Mouse (Mus musculus) intestine, postnatal 0 days (tissue): ENCODE measurements at regions not wholly inside any gene's neighbourhood (a gene's known extent, or its start where the extent isn't known, plus 50 kb on each side); places are given as distances from the start of the nearest gene placed in this dataset.

ENCODE experiments used
- ATAC-seq: fragments of 200-750 bp; cut with Nextera tagmentation; 2 replicates; pipeline ENCODE4 v1.8.0; 2017; ENCODE audit warnings: mild to moderate bottlenecking, moderate TSS enrichment, moderate library complexity
- H3K27ac ChIP-seq: fragments of 300-500 bp; sonication (generic); 2 replicates; pipeline ENCODE4 v1.5.1; 2014; ENCODE audit warnings: mild to moderate bottlenecking, low read depth, low read length, moderate library complexity
- H3K27me3 ChIP-seq: fragments of 300-500 bp; sonication (generic); replicated peaks from 2 replicates; pipeline ENCODE4 v1.6.1; 2014; ENCODE audit warnings: low read length, mixed read lengths; ENCODE audit not compliant: control insufficient read depth, insufficient read depth
- H3K36me3 ChIP-seq: fragments of 300-500 bp; sonication (generic); 2 replicates; pipeline ENCODE4 v1.6.1; 2014; ENCODE audit warnings: mild to moderate bottlenecking, moderate library complexity; ENCODE audit not compliant: control insufficient read depth, insufficient read depth
- H3K4me1 ChIP-seq: fragments of 300-500 bp; sonication (generic); replicated peaks from 2 replicates; pipeline ENCODE4 v1.6.1; 2014; ENCODE audit warnings: antibody characterized with exemption, low read length, mixed read lengths; ENCODE audit not compliant: control insufficient read depth, insufficient read depth
- H3K4me2 ChIP-seq: fragments of 300-500 bp; sonication (generic); replicated peaks from 2 replicates; pipeline ENCODE4 v1.6.1; 2014; ENCODE audit warnings: low read depth, mild to moderate bottlenecking, moderate library complexity
- H3K4me3 ChIP-seq: fragments of 300-500 bp; sonication (generic); 2 replicates; pipeline ENCODE4 v1.5.1; 2014; ENCODE audit warnings: low read depth, low read length
- H3K9ac ChIP-seq: fragments of 300-500 bp; sonication (generic); 2 replicates; pipeline ENCODE4 v1.6.1; 2014; ENCODE audit warnings: mild to moderate bottlenecking, low read depth, low read length
- H3K9me3 ChIP-seq: fragments of 300-500 bp; sonication (generic); 2 replicates; pipeline ENCODE4 v1.6.1; 2016; ENCODE audit warnings: mixed run types; ENCODE audit not compliant: control insufficient read depth
- CTCF ChIP-seq: sonication (generic); IDR thresholded peaks from 2 replicates; pipeline ENCODE4 v1.5.1; 2016; ENCODE audit warnings: low read depth, mild to moderate bottlenecking, control low read depth, antibody characterized with exemption, moderate library complexity
- WGBS: fragments of 180-500 bp; shearing (Covaris S2); extraction: QIAGEN DNeasy Blood & Tissue Kit; methylation state at CpG from one replicate; pipeline ENCODE4 v1.1.7; 2014; 5-methylcytosine and 5-hydroxymethylcytosine counted together

GRCm38 (mm10) chr10:23010715-23011114 is 190.7 kb upstream of the Tcf21 start:
- Histone ChIP-seq H3K36me3 (no peaks in the 10 kb centered on the region), H3K9me3 (no peaks in the 10 kb centered on the region), H3K27me3 (no peaks in the 10 kb centered on the region), H3K27ac (no peak overlapping the region), H3K9ac (no peak overlapping the region), H3K4me1 (no peaks in the 10 kb centered on the region), H3K4me3 (no peak overlapping the region), H3K4me2 (no peak overlapping the region)
- TF ChIP-seq CTCF = no peak
- no peak for ATAC-seq
- 55% methylated on average over 4 of the region's 4 CpGs for WGBS

GRCm38 (mm10) chr10:23010201-23010600 is 190.2 kb upstream of the Tcf21 start:
- Histone ChIP-seq H3K4me3 (no peak overlapping the region), H3K27me3 (no peaks in the 10 kb centered on the region), H3K4me1 (no peaks in the 10 kb centered on the region), H3K4me2 (no peak overlapping the region), H3K9me3 (no peaks in the 10 kb centered on the region), H3K9ac (no peak overlapping the region), H3K36me3 (no peaks in the 10 kb centered on the region), H3K27ac (no peak overlapping the region)
- WGBS = 35% methylated on average over 2 of the region's 2 CpGs
- TF ChIP-seq CTCF = no peak
- ATAC-seq = no peak

- H3K4me3 ChIP-seq = no peak overlapping the region
- no peak for TF ChIP-seq CTCF
- H3K4me1 ChIP-seq = no peaks in the 10 kb centered on the region
- H3K9ac ChIP-seq = no peak overlapping the region
- no peak overlapping the region for H3K4me2 ChIP-seq
- H3K36me3 ChIP-seq = no peaks in the 10 kb centered on the region
- no peaks in the 10 kb centered on the region for H3K27me3 ChIP-seq
- no peaks in the 10 kb centered on the region for H3K9me3 ChIP-seq
- ATAC-seq = no peak
- H3K27ac ChIP-seq = no peak overlapping the region
- WGBS = 74% methylated on average over 1 of the region's 1 CpGs
These were observed 184.8 kb upstream of the Tcf21 start for GRCm38 (mm10) chr10:23004768-23005167.

GRCm38 (mm10) chr10:23003686-23004085 is 183.7 kb upstream of the Tcf21 start:
- Histone ChIP-seq H3K9ac (no peak overlapping the region), H3K27me3 (no peaks in the 10 kb centered on the region), H3K36me3 (no peaks in the 10 kb centered on the region), H3K27ac (no peak overlapping the region), H3K4me1 (no peaks in the 10 kb centered on the region), H3K9me3 (no peaks in the 10 kb centered on the region), H3K4me2 (no peak overlapping the region), H3K4me3 (no peak overlapping the region)
- ATAC-seq = no peak
- TF ChIP-seq CTCF = no peak

- Histone ChIP-seq H3K27ac (no peak overlapping the region), H3K27me3 (no peaks in the 10 kb centered on the region), H3K4me2 (no peak overlapping the region), H3K4me1 (no peaks in the 10 kb centered on the region), H3K36me3 (no peaks in the 10 kb centered on the region), H3K4me3 (no peak overlapping the region), H3K9me3 (no peaks in the 10 kb centered on the region), H3K9ac (no peak overlapping the region)
- 73% methylated on average over 2 of the region's 2 CpGs for WGBS
- TF ChIP-seq CTCF = no peak
- ATAC-seq = no peak
These were observed 178.6 kb upstream of the Tcf21 start for GRCm38 (mm10) chr10:22998561-22998960.

GRCm38 (mm10) chr10:22997571-22997970 is 177.6 kb upstream of the Tcf21 start:
- 89% methylated on average over 5 of the region's 5 CpGs for WGBS
- H3K9me3 ChIP-seq = no peaks in the 10 kb centered on the region

GRCm38 (mm10) chr10:22993158-22993557 is 173.2 kb upstream of the Tcf21 start:
- Histone ChIP-seq H3K9ac (no peak overlapping the region), H3K4me3 (no peak overlapping the region), H3K36me3 (no peaks in the 10 kb centered on the region), H3K9me3 (no peaks in the 10 kb centered on the region), H3K27ac (no peak overlapping the region), H3K4me2 (no peak overlapping the region), H3K4me1 (no peaks in the 10 kb centered on the region), H3K27me3 (no peaks in the 10 kb centered on the region)
- WGBS = 81% methylated on average over 3 of the region's 3 CpGs
- ATAC-seq = no peak
- no peak for TF ChIP-seq CTCF

More at GRCm38 (mm10) chr10:22997571-22997970, 177.6 kb upstream of the Tcf21 start:
- Histone ChIP-seq H3K9ac (no peak overlapping the region), H3K4me3 (no peak overlapping the region), H3K27ac (no peak overlapping the region), H3K36me3 (no peaks in the 10 kb centered on the region), H3K27me3 (no peaks in the 10 kb centered on the region), H3K4me1 (no peaks in the 10 kb centered on the region), H3K4me2 (no peak overlapping the region)
- ATAC-seq = no peak
- no peak for TF ChIP-seq CTCF
